Mouse (Mus musculus) embryonic stem cell, embryonic (primary cell): ENCODE measurements around the gene Olfr101.

Source experiments
- CTCF ChIA-PET, 4 experiments: fragments of 300-600 bp in 2 of 4; fragments of 350-600 bp in 2 of 4; sonication (Branson Sonifier 250); formaldehyde crosslinking; loops; one replicate each; lab custom pipeline; 2022; ENCODE audit warnings: inconsistent platforms in 2 of 4; lab: Charles Lee
- POLR2A ChIA-PET, 4 experiments: fragments of 300-600 bp in 2 of 4; fragments of 350-600 bp in 2 of 4; sonication (Branson Sonifier 250); formaldehyde crosslinking; loops; one replicate each; lab custom pipeline; 2022; ENCODE audit warnings: antibody characterized with exemption in 4 of 4, inconsistent platforms in 1 of 4; lab: Charles Lee

Gene Olfr101

GRCm38 (mm10) chr17:37304213-37304612, at the start of gene Olfr101:
TSS of gene Olfr101 (minus strand) at chr17:37304313.
- CTCF ChIA-PET, result no interaction called here
- POLR2A ChIA-PET, result no interaction called here

DNA sequence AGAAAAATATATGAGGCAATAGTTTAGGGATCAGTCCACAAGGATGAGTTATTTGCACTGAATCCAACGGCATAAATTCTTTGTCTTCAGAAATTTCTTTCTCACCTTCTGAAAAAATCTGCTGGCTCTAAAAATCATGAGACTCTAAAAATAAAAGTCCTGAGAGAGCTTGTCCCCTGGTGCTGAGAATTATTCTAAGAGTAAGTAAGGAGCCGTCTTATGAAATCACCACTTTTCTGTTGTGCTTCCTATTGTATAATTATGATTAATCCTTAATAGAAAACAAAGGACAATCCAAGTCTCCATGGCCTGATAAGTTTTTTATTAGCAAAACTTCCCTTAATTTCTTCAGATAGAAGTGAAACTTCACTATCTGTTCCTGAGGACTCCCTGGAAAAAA, 35.5 kb upstream of the Olfr101 start, which contains the start of gene Olfr103:
Gene Olfr103, minus strand, starts transcription at position 101 of the 400 bp plus-strand sequence.
- POLR2A ChIA-PET, result no interaction called here
- CTCF ChIA-PET, result no interaction called here

GRCm38 (mm10) chr17:37316954-37317353, 12.8 kb upstream of the Olfr101 start, which contains the start of gene Olfr102:
TSS of gene Olfr102 (minus strand) at chr17:37317054.
- CTCF ChIA-PET, result no interaction called here
- POLR2A ChIA-PET, result no interaction called here

- CTCF ChIA-PET, result interaction anchor here (0.6 to 1.0 kb wide), 4 partner anchors 11 to 631 kb away, joined by 3 to 6 read pairs (median 4); no protein-coding TSS in a partner anchor
- POLR2A ChIA-PET, result no interaction called here
Measured at GRCm38 (mm10) chr17:37310146-37310699, 6.1 kb upstream of the Olfr101 start.

DNA sequence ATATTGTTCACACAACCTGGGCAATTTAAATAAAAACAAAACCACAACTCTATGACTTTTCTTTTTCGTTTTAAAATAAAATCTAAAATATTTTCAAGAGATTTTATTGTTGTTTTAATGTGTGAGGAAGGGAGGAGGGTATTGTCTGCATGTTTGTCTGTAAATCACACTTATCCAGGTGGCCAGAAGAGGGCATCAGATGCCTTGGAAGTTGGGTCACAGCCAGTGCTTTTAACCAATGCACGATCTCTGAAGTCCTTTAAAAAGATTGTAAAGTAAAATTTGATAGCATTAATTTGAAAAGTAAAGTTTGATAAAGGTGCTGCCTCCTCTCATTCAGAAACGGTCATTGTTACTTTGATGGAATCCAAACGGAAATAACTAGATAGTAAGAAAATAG, 4.4 kb upstream of the Olfr101 start:
- CTCF ChIA-PET, result no interaction called here
- POLR2A ChIA-PET, result interaction anchor here in 1 of 4 experiments (0.6 kb wide), 1 partner anchor 22 kb away, joined by 3 read pairs; no protein-coding TSS in a partner anchor

GRCm38 (mm10) chr17:37283360-37283759, 20.8 kb downstream of the Olfr101 start, which contains the start of gene Olfr99:
TSS of gene Olfr99 (minus strand) at chr17:37283460.
- ChIA-PET CTCF (no interaction called here), POLR2A (no interaction called here)

- POLR2A ChIA-PET, result no interaction called here
- CTCF ChIA-PET, result no interaction called here
Measured at GRCm38 (mm10) chr17:37280331-37280730, 23.8 kb downstream of the Olfr101 start.

DNA sequence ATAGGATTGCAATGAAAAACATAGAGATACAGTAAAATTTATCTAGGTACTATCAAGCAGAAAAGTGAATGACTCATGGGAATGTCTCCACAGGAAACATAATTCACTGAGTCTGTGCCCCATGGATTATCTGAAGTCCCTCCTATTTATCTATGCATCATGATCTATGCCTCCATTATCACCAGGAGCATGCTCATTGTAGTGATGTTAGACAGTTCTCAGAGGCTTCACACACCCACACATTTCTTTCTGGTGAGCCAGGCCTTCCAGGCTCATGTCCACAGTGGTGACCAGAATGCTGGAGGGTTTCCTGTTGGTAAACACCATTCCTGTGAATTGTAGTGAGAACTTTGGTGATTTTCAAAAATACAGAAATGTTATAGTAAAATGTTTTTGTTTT, 27.5 kb downstream of the Olfr101 start:
- ChIA-PET POLR2A (no interaction called here), CTCF (no interaction called here)

DNA sequence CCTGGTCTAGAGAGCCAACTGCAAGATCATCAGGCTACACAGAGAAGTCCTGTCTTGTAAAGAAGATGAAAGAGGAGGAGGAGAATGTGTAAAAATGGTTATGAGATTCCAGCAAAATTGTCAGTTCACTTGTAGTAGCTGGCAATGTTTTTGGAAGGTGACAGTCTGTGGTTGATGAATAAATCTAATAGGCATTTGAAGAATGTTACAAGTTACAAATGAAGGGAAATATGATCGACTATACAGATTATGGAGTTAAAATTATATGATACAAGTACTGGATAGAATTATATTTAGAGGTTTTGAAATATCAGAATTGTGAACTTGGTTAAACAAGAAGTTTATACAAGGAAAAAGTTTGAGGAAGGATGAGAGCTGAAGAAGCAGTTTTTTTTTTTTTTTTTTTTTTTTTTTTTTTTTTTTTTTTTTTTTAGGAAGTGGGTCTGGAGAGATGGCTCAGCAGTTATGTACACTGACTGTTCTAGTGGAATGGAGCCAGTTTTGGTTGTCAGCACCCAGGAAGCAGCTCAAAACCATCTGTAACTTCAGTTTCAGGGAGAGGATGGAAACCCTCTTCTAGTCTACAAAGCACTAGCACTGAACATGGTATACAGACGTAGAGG, 28.4 kb downstream of the Olfr101 start:
- ChIA-PET POLR2A (no interaction called here), CTCF (no interaction called here)

- CTCF ChIA-PET, result interaction anchor here in 1 of 4 experiments (0.6 kb wide), 1 partner anchor 187 kb away, joined by 3 read pairs; no protein-coding TSS in a partner anchor
- POLR2A ChIA-PET, result no interaction called here
Measured at GRCm38 (mm10) chr17:37270702-37271092, 33.4 kb downstream of the Olfr101 start.

DNA sequence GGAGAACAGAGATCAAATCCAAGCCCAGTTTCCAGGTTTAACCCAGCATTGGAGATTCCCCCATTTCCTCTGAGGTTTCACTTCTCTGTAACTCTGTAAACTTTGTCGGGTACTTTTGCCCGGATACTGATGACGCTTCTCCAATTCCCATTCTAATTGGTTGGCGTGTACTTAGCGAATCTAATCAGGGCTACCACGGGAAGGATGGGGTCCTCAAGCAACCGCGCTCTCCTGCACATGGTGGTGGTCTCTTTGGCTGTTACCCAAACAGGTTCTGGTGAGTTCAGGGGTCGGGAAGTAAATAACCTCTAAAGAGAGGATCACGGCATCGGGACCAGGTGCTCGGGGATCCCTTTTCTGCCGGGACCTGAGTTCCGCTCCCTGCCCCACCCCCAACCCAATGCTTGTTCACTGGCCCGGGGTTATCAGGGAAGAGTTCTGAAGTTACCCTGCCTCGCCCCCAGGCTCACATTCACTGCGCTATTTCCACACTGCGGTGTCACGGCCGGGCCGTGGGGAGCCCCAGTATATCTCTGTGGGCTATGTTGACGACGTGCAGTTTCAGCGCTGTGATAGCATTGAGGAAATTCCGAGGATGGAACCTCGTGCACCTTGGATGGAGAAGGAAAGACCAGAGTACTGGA, 33.9 kb downstream of the Olfr101 start, which contains the start of gene H2-M3:
Gene H2-M3, plus strand, starts transcription at position 163 of the 644 bp plus-strand sequence.
- CTCF ChIA-PET, result interaction anchor here in 1 of 4 experiments (0.6 kb wide), 1 partner anchor 187 kb away, joined by 3 read pairs; no protein-coding TSS in a partner anchor
- POLR2A ChIA-PET, result no interaction called here

- ChIA-PET POLR2A (no interaction called here), CTCF (no interaction called here)
Measured at GRCm38 (mm10) chr17:37263626-37264025, 40.5 kb downstream of the Olfr101 start, which contains the start of gene Olfr98. TSS of gene Olfr98 (minus strand) at chr17:37263749.

GRCm38 (mm10) chr17:37250544-37250943, 53.6 kb downstream of the Olfr101 start:
- POLR2A ChIA-PET, result no interaction called here
- CTCF ChIA-PET, result no interaction called here

GRCm38 (mm10) chr17:37249460-37249859, 54.7 kb downstream of the Olfr101 start:
- POLR2A ChIA-PET, result no interaction called here

More at GRCm38 (mm10) chr17:37249460-37249859, 54.7 kb downstream of the Olfr101 start:
- CTCF ChIA-PET, result no interaction called here
